Mouse (Mus musculus): Measurements from ENCODE around the gene Blnk.

The Blnk gene

GRCm38 (mm10) chr19:41003694-41004315 is 9.5 kb upstream of the Blnk start:
- no peak for DNase-seq (ENCODE audit: low spot score in 2 of 2)

- DNase-seq (ENCODE audit: low spot score in 2 of 2) = no peak
Observed at GRCm38 (mm10) chr19:40999569-40999968, 5.2 kb upstream of the Blnk start.

GRCm38 (mm10) chr19:40998469-40999170 is 4.3 kb upstream of the Blnk start:
- no peak for DNase-seq (ENCODE audit: low spot score in 2 of 2)

DNA sequence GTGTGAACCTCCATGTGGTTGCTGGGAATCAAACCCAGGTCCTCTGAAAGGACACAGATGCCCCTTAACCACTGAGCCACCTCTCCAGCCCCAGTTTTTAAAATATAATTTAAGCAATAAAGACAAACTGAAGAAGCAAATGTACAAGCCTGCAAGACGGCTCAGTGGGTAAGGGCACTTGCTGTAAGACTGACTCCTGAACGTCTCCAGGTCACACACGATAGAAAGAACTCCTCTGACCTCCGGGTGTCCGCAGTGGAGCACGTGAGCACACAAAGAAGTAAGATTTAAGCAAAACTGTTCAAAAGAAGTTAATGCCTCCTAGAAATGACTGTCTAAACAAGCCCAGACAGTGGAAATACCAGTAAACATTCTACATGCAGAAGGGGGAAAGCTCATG is 2.4 kb upstream of the Blnk start:
- no peak for DNase-seq (ENCODE audit: low spot score in 2 of 2)

DNA sequence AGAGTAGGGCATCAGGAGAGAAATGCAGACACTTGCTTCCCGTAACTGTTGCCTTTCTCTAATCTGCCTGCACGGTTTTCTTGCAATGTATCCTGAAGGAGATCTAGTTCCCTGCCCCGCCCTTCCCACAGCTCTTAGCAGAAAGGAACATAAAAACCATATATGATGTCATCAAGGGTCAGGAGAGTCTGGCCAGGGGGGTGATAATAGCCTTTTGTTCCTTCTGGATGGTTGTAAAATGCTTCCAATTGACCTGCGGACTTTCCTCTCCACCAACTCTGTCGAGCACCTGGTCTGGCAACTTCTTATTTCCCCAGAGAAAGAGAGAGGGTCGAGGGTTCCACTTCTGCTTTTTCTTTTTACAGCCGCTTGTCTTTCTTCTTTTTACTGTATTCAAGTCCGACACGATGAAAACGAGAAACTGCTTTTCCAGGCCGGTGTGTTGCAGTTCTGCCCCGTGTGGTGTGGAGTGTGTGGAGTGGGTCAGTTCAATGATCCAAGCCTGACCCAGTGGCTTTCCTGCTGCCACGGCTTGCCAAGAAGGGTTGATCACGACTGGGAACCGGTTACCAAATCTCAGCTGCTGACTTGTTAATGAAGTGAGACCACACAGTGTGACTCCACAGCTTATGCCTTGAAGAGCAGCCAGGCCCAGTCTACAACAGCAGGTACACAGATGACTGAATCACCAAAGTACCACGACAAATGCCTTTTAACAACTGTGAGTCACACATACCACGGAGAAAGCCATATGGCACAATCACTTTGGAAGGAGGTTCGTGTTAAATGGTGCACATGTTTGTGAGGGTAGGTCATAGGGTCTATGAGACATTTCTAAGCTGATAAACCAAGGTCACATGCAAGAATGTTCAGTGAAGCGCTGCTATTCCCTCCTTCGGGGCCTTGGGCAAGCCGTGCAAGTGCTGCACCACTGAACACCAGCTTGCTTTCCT is 1.4 kb upstream of the Blnk start:
- DNase-seq (ENCODE audit: low spot score in 2 of 2) = peak in 1 of 2 experiments; percentile 68

DNA sequence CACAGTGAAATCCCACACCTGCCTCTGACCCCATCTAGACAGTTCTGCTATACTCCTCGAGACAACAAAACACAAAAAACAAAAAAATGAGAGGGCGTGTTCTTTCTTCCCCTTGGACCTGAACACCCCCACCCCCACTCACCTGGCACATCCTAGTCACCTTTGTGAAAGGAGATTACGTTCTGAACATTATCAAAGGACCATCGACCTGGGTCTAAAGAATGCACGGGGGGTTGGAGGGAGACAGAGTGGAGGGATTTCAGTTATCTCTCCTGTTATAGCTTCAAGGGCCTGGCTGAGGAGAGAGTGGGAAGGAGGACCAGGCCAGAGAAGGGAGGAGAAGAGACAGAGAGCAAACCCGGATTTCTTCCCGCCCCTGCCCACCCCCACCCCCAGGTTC is 576 bp upstream of the Blnk start:
- no peak for DNase-seq (ENCODE audit: low spot score in 2 of 2)

DNA sequence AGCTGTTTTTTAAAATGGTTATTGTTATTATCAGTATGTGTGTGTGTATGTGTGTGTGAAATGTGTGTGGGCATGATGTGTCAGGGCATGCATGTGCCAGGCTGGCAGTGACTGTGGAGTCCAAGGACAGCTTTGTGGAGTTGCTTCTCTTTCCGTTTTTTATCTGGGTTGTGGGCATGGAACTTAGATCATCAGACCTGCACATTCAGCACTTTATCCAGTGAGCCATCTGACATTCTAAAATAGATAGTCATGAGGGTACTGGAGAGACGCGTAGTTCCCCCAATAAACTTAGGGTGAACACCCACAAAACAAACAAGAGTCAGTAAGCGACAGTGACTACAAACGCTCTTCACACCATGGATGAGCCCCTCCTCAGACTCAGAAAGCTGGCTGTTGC is 979 bp downstream of the Blnk start:
- DNase-seq (ENCODE audit: low spot score in 2 of 2) = no peak

GRCm38 (mm10) chr19:40992517-40993044 is 1.8 kb downstream of the Blnk start:
- DNase-seq (ENCODE audit: low spot score in 2 of 2) = no peak

DNA sequence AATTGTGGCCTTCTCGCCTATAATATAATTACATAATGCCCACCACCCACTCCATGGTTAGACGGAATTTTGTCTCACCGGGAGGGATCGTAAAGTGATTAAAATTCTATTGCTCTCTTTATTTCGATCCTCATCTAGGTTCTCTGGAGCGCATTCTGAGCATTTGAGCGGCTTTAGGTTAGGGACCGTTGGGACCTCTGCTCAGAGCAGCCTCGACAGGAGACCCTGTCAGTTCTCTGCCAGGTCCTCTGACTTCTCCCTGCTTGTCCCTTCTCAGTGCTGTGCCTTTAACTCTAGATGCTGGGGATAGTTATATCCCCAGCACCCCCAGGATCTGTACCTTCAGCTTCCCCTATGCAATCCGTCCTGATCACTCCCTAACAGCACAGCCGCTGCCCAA is 2.2 kb downstream of the Blnk start:
- DNase-seq (ENCODE audit: low spot score in 2 of 2) = no peak

GRCm38 (mm10) chr19:40991626-40992025 is 2.7 kb downstream of the Blnk start:
- DNase-seq (ENCODE audit: low spot score in 2 of 2) = no peak

DNA sequence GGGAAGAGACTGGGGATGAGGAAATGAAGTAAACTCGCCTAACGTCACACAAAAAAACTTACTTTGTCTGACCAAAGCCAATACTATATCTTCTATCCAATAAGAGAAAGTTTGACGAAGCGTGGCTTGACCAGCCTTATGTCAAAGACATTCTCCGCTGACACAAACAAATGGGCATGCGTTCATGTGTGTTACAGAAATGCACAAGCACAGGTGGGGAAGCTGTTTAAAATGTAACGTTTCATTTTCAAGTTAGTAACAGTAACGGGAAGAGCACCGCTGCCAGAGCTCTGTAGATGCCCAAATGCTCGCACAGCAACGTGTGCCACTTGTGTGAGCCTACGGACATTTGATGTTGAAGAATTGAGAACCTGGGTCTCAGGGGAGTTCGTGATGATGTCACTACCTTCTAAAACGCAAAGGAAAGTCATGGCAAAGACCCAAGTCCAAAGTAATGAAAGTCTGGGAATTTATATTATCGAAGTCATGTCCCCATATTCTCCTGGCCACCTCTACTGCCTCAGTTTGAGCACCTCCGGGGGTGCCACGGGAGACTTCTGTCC is 3.5 kb downstream of the Blnk start:
- no peak for DNase-seq (ENCODE audit: low spot score in 2 of 2)

- DNase-seq (ENCODE audit: low spot score in 2 of 2) = no peak
Observed at GRCm38 (mm10) chr19:40989961-40990600, 4.3 kb downstream of the Blnk start.

DNA sequence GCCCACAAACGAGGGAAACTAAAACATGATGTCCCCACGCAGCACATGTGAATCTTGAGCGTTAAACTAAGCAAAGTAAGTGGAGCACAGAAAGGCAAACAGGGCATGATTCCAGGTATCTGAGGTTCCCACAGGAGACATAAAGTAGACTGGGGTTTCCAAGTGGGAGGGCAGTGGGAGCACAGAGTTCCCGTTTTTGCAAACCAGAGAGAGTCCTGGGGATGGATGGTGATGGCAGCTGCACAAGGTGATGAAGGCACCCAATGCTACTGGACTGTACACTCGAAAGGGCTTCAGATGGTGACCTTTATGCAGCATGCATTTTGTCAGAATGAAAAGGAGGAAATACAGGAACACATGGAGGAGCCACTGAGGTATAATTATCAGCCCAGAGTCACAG is 5.5 kb downstream of the Blnk start:
- no peak for DNase-seq (ENCODE audit: low spot score in 2 of 2)

- DNase-seq (ENCODE audit: low spot score in 2 of 2) = no peak
Observed at GRCm38 (mm10) chr19:40984536-40984935, 9.8 kb downstream of the Blnk start.

GRCm38 (mm10) chr19:40980671-40981070 is 13.7 kb downstream of the Blnk start:
- no peak for DNase-seq (ENCODE audit: low spot score in 2 of 2)

DNA sequence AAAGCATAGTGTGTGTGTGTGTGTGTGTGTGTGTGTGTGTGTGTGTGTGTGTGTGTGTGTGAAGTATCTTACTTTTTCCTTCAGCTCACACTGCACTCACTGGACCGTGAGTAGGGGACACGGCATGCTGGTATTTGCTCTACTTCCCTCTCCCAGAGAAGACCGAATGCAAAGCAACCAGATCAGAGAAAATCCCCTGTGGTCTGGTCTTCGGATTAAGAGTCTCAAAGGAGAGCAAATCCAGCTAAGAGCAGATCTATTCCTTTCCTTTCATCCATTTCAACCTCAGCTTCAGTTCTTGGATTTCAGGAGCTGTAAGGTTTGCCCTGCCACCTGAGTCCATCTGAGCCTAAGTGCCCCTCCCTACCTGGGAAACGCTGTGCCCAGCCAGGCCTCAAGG is 16.3 kb downstream of the Blnk start:
- no peak for DNase-seq (ENCODE audit: low spot score in 2 of 2)

DNA sequence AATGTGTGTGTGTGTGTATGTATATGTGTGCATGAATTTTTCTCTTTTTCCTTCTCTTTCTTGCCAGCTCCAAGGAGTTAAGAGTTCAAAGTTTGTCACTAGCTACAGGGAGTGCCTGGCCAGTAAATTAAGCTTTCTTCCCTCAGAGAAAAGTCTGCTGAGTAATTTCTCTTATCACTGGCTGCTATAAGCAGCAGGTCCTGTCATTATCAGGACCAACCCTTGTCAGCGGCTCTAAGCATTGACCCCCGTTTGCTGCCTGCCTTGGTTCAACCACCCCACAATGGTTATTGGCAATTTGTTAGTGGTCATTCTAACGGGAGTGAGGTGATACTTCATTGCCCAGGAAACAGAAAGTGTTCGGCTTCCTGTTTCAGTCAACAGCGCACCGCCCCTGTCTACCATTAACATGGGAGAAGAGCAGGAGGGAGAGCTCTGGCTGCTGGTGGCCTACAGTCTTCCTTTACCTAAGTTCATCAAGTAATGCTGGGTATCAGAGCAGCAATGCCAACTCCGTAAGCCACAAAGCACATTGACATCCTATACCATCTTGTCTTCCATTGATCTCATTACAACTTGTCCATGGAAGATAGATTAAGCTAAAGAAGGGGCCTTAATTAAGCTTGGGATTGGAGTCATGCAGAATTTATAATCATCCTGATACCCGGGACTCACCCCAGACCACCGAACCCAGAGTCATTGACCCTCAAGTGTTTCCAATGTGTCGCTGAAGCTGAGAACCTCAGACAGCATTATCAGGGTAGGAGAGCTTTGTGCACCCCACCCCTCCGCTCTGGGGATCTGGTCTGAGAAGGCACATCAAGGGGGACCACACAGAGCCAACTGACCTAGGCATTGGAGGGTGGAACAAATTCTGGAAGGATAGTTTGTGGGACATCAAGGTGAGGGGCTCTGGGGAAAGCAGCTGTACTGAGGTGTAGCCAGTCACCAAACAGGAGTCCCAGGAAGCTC is 17.1 kb downstream of the Blnk start:
- DNase-seq (ENCODE audit: low spot score in 2 of 2) = no peak

- DNase-seq (ENCODE audit: low spot score in 2 of 2) = no peak
Observed at GRCm38 (mm10) chr19:40971273-40971914, 22.9 kb downstream of the Blnk start.

DNA sequence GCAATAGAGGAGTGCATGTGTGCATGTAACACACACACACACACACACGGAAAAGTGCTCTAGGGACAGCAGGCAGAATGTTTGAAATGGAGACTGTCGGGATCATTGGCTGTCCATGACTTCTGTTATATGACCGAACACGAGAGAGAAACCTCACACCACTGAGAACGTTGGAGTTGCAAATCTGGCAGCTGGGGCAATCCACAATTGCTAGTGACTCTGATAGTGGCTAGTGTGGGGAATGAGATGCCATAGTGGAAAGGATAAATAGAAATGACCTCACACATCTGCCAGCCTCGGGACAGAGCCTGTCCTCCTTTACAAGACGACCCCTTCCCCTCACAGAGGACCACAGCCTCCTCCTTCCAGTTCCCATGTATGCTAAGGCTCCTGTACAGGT is 23.6 kb downstream of the Blnk start:
- no peak for DNase-seq (ENCODE audit: low spot score in 2 of 2)

DNA sequence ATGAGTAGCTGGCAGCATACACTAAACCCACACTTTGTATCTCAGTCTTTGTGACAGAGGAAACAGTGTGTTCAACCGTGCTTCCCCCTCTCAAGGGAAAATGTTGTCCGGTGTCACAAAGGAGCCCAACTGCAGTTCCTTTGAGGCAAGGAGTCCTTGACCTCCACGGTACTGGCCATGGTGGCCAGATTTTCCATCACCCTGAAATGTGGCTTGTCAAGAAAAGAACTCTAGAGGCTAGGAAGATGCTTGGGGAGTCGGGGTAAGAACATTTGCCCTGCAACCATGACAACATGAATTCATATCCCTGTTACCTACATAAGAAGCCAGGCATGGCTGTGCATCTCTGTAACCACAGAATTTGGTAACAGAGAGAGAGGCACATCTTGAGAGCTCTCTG is 24.0 kb downstream of the Blnk start:
- no peak for DNase-seq (ENCODE audit: low spot score in 2 of 2)

All from left cerebral cortex, adult 9 months (tissue).